Mouse (Mus musculus) megakaryocyte, adult 5-6 weeks (primary cell): Measurements from ENCODE around the gene 1700056E22Rik. TPM values are rescaled to one million over a fixed set of nuclear protein-coding genes. Genes with fewer than 3 reads are reported as not detected.

Experiments
- ATAC-seq: 2 replicates; pipeline ENCODE4 v1.8.0; 2016; ENCODE audit warnings: mild to moderate bottlenecking, inconsistent platforms; ENCODE audit not compliant: poor library complexity, severe bottlenecking
- total RNA-seq, 2 experiments: library from RNA; stranded (forward) in 1 of 2; stranded (reverse) in 1 of 2; fragments of 153-499, 151-499 nt in 1 of 2; fragments of 221-1000, 200-1000 nt in 1 of 2; gene quantifications; 2 replicates each; pipeline versions ENCODE4 v1.2.3 to v1.2.4; 2015 to 2017

Gene 1700056E22Rik
- total RNA-seq (2015), result 0.98 and 2.9 TPM in 2 replicates
- total RNA-seq (2017), result 3.0 and 4.6 TPM in 2 replicates

- ATAC-seq, result peak; percentile 83
These were observed at the start of gene 1700056E22Rik for GRCm38 (mm10) chr1:184034011-184034557. Gene 1700056E22Rik (minus strand): TSS chr1:184034301.

GRCm38 (mm10) chr1:184083166-184083565, 49.1 kb upstream of the 1700056E22Rik start:
- peak; percentile 38 for ATAC-seq

DNA sequence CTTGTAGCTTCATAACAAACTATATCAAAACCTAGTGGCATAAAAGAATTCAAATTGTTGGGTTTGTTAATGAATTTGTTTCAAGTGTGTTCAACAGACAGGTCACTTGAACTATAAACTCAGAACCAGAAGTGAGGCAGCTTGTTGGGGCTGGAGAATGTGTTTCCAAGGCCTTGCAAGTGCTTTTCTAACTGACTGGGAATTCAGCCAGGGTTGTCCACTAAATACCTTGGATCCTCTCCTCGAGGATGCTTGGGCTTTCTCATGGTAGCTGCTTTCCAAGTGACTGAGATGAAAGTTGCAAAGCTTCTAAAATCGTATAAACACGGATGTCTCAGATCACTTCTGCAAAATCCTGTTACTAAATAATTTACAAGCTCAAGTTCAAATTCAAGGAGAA, 48.6 kb upstream of the 1700056E22Rik start:
- ATAC-seq, result no peak

DNA sequence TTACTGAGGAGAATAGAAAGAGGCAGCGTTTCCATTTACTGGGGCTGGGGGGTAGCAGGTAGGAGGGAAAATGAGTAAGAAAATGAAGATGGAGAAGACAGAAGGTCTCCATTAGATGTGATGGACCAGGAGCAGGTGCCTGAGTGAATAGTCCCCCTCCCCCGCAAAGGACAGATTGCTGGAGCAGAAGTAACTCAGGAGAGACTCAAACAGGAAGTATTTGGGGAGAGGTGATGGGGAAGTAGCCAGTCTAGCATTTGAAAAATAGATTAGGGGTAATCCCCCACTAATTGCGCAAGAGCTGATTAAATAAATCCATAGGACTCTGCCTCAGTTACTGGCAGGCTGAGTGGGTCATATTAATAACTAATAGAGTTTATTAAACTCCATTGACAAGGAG, 45.2 kb upstream of the 1700056E22Rik start:
- peak; percentile 81 for ATAC-seq

GRCm38 (mm10) chr1:184076756-184077155, 42.7 kb upstream of the 1700056E22Rik start:
- no peak for ATAC-seq

GRCm38 (mm10) chr1:184076065-184076464, 42.0 kb upstream of the 1700056E22Rik start:
- ATAC-seq, result no peak

DNA sequence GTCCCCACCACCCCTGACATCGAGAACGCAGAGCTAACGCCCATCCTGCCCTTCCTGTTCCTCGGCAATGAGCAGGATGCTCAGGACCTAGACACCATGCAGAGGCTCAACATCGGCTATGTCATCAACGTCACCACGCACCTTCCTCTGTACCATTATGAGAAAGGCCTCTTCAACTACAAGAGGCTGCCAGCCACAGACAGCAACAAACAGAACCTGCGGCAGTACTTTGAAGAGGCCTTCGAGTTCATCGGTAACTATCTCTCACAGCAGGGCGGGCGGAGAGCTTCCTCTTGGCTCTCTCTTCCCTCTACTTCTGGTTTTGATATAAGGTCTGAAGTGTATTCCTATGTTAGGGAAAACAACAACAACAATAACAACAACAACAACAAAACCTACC, 34.9 kb upstream of the 1700056E22Rik start:
- no peak for ATAC-seq

DNA sequence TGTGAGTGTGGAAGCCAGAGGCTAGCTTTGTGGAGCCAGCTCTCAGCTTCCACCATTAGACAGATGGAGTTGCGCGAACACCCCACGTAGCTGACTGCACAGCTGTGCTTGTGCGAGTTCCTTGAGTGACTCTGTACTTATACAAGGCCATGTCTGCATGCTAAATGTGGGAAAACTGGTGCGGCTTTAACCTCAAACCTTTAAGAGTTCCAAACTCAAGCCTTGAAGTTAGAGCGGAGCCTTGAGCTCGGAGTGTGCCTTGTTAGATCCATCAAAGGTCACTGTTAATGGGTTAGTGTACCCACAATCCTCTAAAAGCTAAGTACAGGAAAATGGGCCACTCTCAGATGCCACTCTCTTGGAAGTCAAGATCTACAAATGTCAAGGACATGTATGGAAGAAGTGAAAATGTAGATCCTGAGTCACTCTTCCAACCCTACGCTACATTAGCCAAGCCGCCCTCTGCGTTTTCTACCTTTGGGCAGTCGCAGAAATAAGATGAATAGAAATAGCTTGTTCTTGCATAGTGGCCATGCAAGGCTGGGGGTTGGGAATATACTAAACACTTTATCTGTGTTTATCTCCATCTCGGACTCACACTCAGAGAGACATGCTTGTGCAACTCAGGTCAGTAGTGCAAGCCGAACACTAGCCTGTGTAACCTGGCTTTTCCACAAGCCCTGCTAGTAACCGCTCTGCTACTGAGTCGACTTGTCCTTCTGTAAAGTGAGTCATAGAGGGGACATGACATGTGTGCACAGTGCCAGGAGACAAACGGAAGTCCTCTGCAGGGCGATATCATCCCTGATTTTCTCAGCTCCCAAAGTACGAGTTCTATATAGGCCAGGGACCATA, 33.8 kb upstream of the 1700056E22Rik start:
- ATAC-seq, result no peak

DNA sequence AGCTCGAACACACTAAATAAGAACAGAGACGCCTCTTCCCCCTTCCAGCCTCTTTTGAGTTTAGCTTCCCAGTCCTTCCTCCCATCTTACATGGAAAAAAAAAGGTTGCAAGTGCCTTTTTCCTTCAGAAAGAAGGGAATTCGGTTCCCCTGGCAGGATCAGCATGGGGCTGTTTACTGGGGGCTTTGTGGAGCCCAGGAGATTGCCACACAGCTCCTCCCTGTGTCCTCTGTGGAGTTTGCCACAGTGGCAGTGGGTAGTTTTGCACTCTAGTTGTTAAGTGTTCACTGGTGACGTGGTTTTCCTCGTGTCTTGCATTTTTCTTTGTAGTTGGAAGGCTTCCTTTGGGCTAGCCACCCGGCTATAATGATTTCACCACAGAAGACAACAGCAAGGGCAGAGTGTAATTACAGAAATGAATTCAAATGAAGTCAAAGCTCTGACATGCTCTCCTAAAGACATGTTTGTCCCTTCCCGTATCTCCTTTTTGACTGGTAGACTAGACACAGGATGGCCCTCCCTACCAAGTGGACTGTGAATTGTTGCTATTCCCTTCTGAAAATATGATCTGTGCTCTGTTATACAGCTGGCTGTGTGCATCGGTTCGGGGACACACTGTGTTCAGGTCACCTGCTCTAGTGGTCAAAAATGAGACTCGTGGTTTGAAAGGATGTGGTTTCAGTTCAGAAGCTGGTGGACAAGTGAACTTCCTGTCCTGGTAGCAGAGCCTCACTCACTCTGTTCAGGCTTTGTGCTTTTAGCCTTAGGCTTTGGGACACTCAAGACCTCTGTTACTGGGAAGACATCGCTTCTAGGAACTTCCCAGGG, 32.6 kb upstream of the 1700056E22Rik start:
- ATAC-seq, result peak; percentile 76

DNA sequence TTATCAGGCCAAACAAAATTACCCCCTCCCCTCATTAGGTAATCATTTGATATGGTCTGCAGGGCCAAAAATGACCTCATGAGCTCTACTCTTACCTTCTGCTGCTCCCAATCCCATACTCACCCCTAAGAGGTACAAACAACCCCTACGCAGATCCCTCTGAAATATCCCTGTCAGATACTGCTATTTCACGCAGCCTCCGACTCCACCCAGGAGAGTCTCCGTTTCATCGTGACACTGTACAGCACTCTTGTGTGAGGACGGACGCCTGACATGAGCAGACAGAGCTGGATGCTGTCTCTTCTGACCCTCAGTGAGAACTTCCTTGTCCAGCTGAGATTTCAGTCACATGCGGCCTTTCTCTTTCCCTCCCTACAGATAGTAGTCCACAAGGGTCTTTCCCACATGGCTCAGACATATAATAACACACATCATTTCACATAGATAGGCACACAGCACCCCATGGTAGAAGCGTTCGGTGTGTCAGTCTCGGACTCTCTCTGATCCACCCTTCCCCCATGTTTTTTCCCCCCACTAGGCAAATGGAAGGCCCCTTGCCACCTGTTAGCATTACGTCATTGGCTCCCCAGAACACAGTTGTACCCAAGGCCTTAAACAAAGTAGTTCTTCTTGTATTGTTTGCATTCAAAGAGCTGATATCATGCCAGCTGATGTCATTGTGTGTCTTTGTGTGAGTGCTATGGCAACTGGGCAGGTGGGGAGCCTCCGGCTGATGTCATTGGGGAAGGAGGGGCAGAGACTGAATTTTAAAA, 31.7 kb upstream of the 1700056E22Rik start:
- no peak for ATAC-seq

DNA sequence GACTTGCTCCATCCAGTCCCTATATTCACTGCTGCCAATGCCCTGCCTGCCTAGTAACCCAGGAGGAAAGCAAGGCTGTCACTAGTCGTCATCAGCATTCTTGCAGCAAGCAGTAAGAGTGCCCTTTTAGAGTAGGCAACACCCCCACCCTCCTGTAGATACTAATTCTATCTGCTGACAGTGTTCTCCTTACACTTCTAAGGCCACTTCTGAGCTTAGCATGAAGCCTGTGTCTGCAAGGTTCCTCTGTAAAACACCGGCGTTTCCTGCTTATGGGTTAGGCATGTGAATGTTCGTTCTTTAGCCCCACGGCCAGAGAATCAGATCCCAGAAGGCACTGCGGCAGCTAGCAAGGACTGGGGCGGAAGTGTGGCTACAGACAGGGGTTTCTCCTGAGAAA, 30.2 kb upstream of the 1700056E22Rik start:
- peak; percentile 6; the same call in 1 of the 2 replicates for ATAC-seq

DNA sequence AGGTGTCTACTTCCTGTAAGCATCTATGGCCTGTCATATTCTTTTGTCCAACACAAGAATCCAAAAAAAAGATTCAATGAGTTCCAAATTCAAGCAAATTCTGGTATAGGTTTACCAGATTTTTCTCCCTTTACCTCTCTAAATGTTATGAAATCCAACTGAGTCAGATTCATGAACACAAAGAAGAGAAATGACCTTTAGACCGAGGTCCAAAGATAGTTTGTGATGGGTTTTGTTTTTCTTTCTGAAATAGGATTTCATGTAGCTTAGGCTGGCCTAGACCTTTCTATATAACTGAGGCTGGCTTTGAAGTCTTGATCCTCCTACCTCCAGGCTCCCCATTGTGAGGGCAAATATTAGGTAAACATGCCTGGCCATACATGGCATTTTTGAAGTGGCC, 27.8 kb upstream of the 1700056E22Rik start:
- ATAC-seq, result no peak

DNA sequence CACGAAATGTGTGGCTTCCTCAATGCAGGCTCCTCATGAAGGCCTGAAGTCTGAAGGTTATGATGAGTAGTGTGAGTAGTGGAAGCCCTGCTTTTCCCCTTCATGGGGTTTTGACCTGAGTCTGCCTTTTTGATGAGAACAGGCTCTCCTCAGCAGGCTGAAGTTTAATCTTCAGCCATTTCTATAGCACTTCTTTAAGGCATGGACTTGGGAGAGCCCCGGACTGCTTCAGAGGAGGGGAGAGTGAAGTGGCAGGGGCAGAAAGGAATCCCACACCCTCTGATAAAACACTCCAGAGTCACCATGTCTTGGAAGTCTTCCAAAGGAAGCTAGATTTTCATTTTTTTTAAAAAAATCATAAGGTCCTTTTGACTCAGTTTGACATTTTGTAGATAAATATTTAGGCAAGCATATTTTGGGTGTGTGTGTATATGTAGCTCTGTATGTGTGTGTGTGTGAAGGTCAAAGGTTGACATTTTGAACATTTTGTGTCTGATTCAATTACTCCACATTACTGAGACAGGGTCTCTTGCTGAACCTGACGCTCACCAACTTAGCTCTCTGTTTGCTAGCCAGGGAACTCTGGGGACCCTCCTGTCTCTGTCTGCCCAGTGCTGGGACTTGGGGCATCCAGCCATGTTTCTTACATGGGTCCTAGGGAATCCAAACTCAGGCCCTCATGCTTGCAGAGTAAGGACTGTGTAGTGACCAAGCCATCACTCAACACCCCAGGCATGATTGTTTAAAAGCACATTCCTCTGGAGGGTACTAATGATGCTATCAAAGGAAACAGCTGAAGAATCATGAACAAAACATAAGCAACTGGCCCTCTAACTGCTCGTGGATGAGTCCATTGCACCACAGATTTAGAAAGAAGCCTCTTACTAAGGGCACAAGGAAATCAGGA, 27.0 kb upstream of the 1700056E22Rik start:
- ATAC-seq, result no peak

DNA sequence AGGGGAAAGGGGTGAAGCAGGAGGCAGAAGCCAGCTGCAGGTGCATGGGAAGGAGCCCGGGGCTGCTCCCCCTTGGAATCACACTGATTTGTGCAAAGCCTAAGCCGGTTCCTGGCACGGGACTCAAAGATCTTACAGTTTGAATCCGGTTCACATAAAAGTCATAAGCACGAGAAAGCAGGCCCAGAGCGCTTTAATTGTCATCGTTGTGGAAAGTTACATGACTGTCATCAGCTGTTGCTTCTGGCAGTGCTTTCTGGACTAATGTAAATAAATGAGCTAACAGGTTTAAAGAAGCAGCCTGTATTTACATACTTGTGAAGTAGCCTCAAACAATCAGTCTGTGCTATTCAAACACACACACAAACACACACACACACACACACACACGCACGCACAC, 26.3 kb upstream of the 1700056E22Rik start:
- no peak for ATAC-seq

GRCm38 (mm10) chr1:184059814-184060213, 25.7 kb upstream of the 1700056E22Rik start:
- no peak for ATAC-seq

DNA sequence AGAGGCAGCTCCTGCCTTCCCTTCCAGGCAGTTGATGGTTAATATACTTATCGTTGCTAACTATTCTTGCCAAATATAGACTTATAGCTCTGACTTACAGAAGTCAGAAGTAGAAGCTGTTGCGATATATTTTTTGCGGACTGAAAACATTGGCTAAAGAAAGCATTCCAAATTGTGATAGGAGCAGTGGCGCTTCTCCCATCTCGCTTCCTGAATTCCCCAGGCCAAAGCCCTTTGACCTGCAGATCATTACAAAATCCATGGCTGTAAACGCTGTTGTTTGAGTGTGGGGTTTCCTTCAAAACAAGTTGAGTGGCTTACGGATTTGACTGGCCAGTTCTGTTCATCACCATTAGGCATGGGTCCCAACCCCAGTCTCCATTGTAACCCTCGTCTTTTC, 24.1 kb upstream of the 1700056E22Rik start:
- ATAC-seq, result no peak

GRCm38 (mm10) chr1:184054176-184054575, 20.1 kb upstream of the 1700056E22Rik start:
- no peak for ATAC-seq

DNA sequence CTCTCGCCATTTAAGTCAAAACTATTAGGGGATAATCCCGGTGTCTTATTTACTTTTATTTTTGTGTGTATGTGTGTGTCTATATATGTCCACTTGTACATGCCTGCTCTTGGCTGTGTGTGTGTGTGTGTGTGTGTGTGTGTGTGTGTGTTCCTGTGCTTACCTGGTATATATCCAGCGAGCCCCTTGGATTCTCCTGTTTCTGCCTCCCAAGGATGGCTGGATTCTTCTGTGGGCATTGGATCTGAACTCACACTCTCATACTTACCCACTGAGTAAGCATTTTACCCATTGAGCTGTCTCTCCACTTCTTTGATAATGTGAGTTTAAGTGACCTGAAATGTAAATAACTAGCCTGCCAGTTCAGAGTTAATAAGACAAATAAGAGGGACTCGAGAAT, 19.6 kb upstream of the 1700056E22Rik start:
- ATAC-seq, result no peak

DNA sequence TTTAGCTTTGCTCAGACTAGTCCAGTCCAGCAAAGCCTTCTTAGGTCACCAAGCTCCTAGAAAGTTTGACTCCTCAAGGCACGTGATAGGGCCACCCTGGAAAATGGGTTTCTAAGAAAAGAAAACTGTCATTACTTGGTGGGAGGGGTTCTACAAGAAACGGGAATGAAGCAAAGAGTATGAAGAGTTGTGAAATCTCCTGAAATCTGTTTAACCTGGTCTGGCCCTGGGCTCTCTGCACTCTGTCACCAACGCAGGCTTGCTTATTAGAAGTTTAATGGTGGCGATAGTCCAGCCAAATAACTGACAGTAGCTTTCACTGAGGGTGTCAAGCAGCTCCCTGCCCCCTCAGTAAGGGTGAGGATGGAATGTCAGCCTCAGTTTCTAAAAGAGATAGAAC, 19.0 kb upstream of the 1700056E22Rik start:
- peak; percentile 49 for ATAC-seq

DNA sequence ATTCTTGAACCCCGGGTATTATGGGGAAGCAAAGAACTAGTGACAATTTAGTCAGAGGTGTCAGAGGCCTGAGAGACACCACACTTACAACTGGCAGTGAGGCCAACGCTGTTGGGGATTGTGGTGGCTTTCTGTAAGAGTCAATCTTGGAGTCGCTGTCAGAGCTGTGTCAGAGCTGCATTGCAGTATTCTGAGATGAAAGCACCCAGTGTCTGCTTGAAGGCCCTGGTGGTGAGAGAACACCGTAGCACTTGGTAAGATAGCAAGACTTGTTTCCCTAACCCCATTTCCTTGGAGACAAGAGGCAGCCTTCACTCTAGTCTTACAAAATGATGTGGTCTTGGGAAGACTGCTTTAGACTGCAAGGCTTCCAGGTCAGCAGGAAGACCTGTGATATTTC, 18.2 kb upstream of the 1700056E22Rik start:
- ATAC-seq, result no peak
